Mouse (Mus musculus): ENCODE results near the gene Gm28230. TPM values are rescaled to one million over a fixed set of nuclear protein-coding genes. Genes with fewer than 3 reads are reported as not detected.

The Gm28230 gene
- total and polyA plus RNA-seq, 3 experiments = 0.89 to 1.7 (median 1.1) TPM

DNA sequence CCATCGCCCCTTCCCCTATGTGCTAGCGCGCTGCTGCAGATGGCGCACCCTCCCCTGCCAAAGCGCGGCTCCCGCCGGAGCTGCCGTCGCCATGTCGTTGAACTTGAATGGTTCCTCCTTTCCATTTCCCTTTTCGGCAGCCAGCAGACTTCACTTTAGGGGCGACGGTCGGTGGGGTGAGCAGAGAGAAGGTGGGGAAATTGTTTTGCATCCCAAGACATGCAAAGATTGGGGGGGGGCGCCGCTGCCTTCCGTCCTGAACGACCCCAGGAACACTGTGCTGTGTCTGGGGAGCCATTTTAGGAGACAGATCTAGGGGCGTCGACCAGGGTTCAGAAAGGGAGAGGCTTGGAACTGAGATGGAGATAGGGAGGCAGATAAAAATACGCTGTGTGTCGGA is 46.5 kb upstream of the Gm28230 start:
- DNase-seq (ENCODE audit: extremely low read depth) = no peak
- H3K27me3 ChIP-seq (replicated peaks) = no peaks in the 10 kb centered on the region
- H3K36me3 ChIP-seq (replicated peaks in 1 of 2; ENCODE audit: control insufficient read depth in 1 of 2, insufficient read depth in 1 of 2, low read length in 1 of 2) = no peaks in the 10 kb centered on the region
- H3K4me1 ChIP-seq (ENCODE audit: control insufficient read depth in 1 of 2, insufficient read depth in 2 of 2) = no peaks in the 10 kb centered on the region
- H3K4me3 ChIP-seq (replicated peaks in 1 of 3; ENCODE audit: low read depth in 2 of 3, low read length in 2 of 3, poor library complexity in 1 of 3) = no peak overlapping the region
- H3K4me2 ChIP-seq (ENCODE audit: insufficient read depth, low read depth, poor library complexity, severe bottlenecking) = no peak overlapping the region
- H3K79me2 ChIP-seq (replicated peaks; ENCODE audit: control insufficient read depth, extremely low read depth, insufficient read depth, poor library complexity, severe bottlenecking) = no peaks in the 10 kb centered on the region
- H3K9ac ChIP-seq (ENCODE audit: insufficient read depth, low read depth) = no peak overlapping the region
- TF ChIP-seq POLR2AphosphoS2 (IDR thresholded peaks at IDR 0.05; ENCODE audit: low read depth, low read length) (no peak), USF2 (conservative IDR thresholded peaks at IDR 0.05; ENCODE audit: low read depth, low read length) (no peak), HCFC1 (IDR thresholded peaks at IDR 0.05; ENCODE audit: low read depth, low read length) (no peak), EP300 (IDR thresholded peaks at IDR 0.05; ENCODE audit: low read length) (no peak), CHD1 (IDR thresholded peaks at IDR 0.05; ENCODE audit: low read depth, low read length) (no peak), USF1 (IDR thresholded peaks at IDR 0.05; ENCODE audit: low read depth, low read length) (no peak), MEF2A (IDR thresholded peaks at IDR 0.05; ENCODE audit: borderline replicate concordance, low read depth, low read length) (no peak), MYC (IDR thresholded peaks at IDR 0.05; ENCODE audit: low read depth, low read length) (no peak)
- in situ Hi-C loops (cut with MboI; ENCODE audit: low pct_ligation_motif_present, low pct_unique_long_range_greater_than_20kb, low sequenced_read_pairs) (loop anchor here (25.0 kb wide), 1 partner anchor 632 kb away; no protein-coding TSS in a partner anchor), dilution Hi-C loops (cut with MboI; ENCODE audit: extremely low pct_ligation_motif_present, extremely low pct_unique_long_range_greater_than_20kb, low sequenced_read_pairs) (no loop called here)
- H3K9me3 ChIP-seq (replicated peaks; ENCODE audit: low read length) = peaks cover 27% of the 10 kb centered on the region
- H3K27ac ChIP-seq (ENCODE audit: insufficient read depth, low read depth) = no peak overlapping the region

GRCm38 (mm10) chr2:74680561-74681398 is 45.7 kb upstream of the Gm28230 start:
- TF ChIP-seq SIN3A (IDR thresholded peaks at IDR 0.05; ENCODE audit: low read length) (no peak), E2F4 (IDR thresholded peaks at IDR 0.05; ENCODE audit: insufficient replicate concordance, low read depth, low read length) (no peak), RAD21 (IDR thresholded peaks at IDR 0.05; ENCODE audit: low read depth, low read length) (no peak), IRF4 (IDR thresholded peaks at IDR 0.05; ENCODE audit: low read depth, low read length) (no peak)
- H3K4me3 ChIP-seq (replicated peaks in 1 of 3; ENCODE audit: low read depth in 2 of 3, low read length in 2 of 3, poor library complexity in 1 of 3) = no peak overlapping the region
- in situ Hi-C loops (cut with MboI; ENCODE audit: low pct_ligation_motif_present, low pct_unique_long_range_greater_than_20kb, low sequenced_read_pairs) (loop anchor here (25.0 kb wide), 1 partner anchor 632 kb away; no protein-coding TSS in a partner anchor), dilution Hi-C loops (cut with MboI; ENCODE audit: extremely low pct_ligation_motif_present, extremely low pct_unique_long_range_greater_than_20kb, low sequenced_read_pairs) (no loop called here)
- no peaks in the 10 kb centered on the region for H3K79me2 ChIP-seq (replicated peaks; ENCODE audit: control insufficient read depth, extremely low read depth, insufficient read depth, poor library complexity, severe bottlenecking)
- no peak overlapping the region for H3K9ac ChIP-seq (ENCODE audit: insufficient read depth, low read depth)
- H3K4me2 ChIP-seq (ENCODE audit: insufficient read depth, low read depth, poor library complexity, severe bottlenecking) = no peak overlapping the region
- peaks cover 27% of the 10 kb centered on the region for H3K9me3 ChIP-seq (replicated peaks; ENCODE audit: low read length)
- H3K4me1 ChIP-seq (ENCODE audit: control insufficient read depth in 1 of 2, insufficient read depth in 2 of 2) = no peaks in the 10 kb centered on the region
- no peak overlapping the region for H3K27ac ChIP-seq (ENCODE audit: insufficient read depth, low read depth)
- H3K36me3 ChIP-seq (replicated peaks in 1 of 2; ENCODE audit: control insufficient read depth in 1 of 2, insufficient read depth in 1 of 2, low read length in 1 of 2) = no peaks in the 10 kb centered on the region
- H3K27me3 ChIP-seq (replicated peaks) = no peaks in the 10 kb centered on the region
- DNase-seq (ENCODE audit: extremely low read depth) = no peak
